Mouse (Mus musculus) bone marrow, adult 2 months (tissue): ENCODE measurements around the gene Dusp3. TPM values are rescaled to one million over a fixed set of nuclear protein-coding genes. Genes with fewer than 3 reads are reported as not detected.

Experiments
- H3K27ac ChIP-seq: fragments of 200-500 bp; 2 replicates; pipeline ENCODE4 v1.5.1; 2012; ENCODE audit warnings: low read depth, mild to moderate bottlenecking, control low read depth, inconsistent platforms, low read length; ENCODE audit not compliant: control insufficient read depth, poor library complexity, insufficient read depth
- H3K4me1 ChIP-seq: fragments of 200-500 bp; 2 replicates; pipeline ENCODE4 v1.6.1; 2011; ENCODE audit warnings: low read length; ENCODE audit not compliant: control insufficient read depth, insufficient read depth
- H3K4me3 ChIP-seq: fragments of 200-500 bp; replicated peaks from 2 replicates; pipeline ENCODE3; 2011; ENCODE audit warnings: mild to moderate bottlenecking, low read depth, low read length, control low read depth; ENCODE audit not compliant: control insufficient read depth
- CTCF ChIP-seq: fragments of 200-500 bp; IDR thresholded peaks from 2 replicates; pipeline ENCODE4 v1.5.1; 2011; ENCODE audit warnings: low read length, control low read depth; ENCODE audit not compliant: control insufficient read depth, insufficient read depth
- POLR2A ChIP-seq: fragments of 200-500 bp; IDR thresholded peaks from 2 replicates; pipeline ENCODE4 v1.6.1; 2011; ENCODE audit warnings: low read depth, mild to moderate bottlenecking, control low read depth, low read length, borderline replicate concordance; ENCODE audit not compliant: control insufficient read depth
- WGBS: fragments of 180-500 bp; shearing (Covaris S2); methylation state at CpG from one replicate; pipeline ENCODE4 v1.1.7; 2018; 5-methylcytosine and 5-hydroxymethylcytosine counted together
- polyA plus RNA-seq: library from polyadenylated mRNA; stranded (reverse); fragments of >200 nt; gene quantifications from 2 replicates; pipeline ENCODE4 v1.2.4, GENCODE M21; 2011; ENCODE audit warnings: low replicate concordance; ENCODE audit not compliant: missing spikeins, insufficient read depth, insufficient read length

Gene Dusp3
- polyA plus RNA-seq, 1 experiment, result 15.2 TPM

GRCm38 (mm10) chr11:102027361-102028017, 40.7 kb upstream of the Dusp3 start:
- Histone ChIP-seq H3K27ac (no peak overlapping the region), H3K4me3 (no peak overlapping the region), H3K4me1 (no peaks in the 10 kb centered on the region)
- no peak for TF ChIP-seq POLR2A
- TF ChIP-seq CTCF, result no peak
- 9% methylated on average over 12 of the region's 12 CpGs for WGBS

- WGBS, result 1% methylated on average over 67 of the region's 73 CpGs
- Histone ChIP-seq H3K4me1 (no peaks in the 10 kb centered on the region), H3K27ac (no peak overlapping the region; the same call in 1 of the 2 replicates), H3K4me3 (peak overlapping the region; percentile 24)
- no peak for TF ChIP-seq POLR2A
- TF ChIP-seq CTCF, result no peak
Measured at GRCm38 (mm10) chr11:102026694-102027360, 40.0 kb upstream of the Dusp3 start.

GRCm38 (mm10) chr11:102025991-102026660, 39.3 kb upstream of the Dusp3 start:
- Histone ChIP-seq H3K4me1 (no peaks in the 10 kb centered on the region), H3K4me3 (no peak overlapping the region), H3K27ac (no peak overlapping the region; the same call in 1 of the 2 replicates)
- TF ChIP-seq CTCF (no peak), POLR2A (no peak)
- 11% methylated on average over 23 of the region's 23 CpGs for WGBS

GRCm38 (mm10) chr11:102025354-102025753, 38.5 kb upstream of the Dusp3 start:
- H3K27ac ChIP-seq, result no peak overlapping the region
- H3K4me1 ChIP-seq, result no peaks in the 10 kb centered on the region
- TF ChIP-seq POLR2A (no peak), CTCF (no peak)
- 70% methylated on average over 7 of the region's 7 CpGs for WGBS
- H3K4me3 ChIP-seq, result no peak overlapping the region

- H3K4me1 ChIP-seq, result no peaks in the 10 kb centered on the region
- H3K4me3 ChIP-seq, result no peak overlapping the region
- WGBS, result 81% methylated on average over 4 of the region's 4 CpGs
- TF ChIP-seq POLR2A (no peak), CTCF (no peak)
- H3K27ac ChIP-seq, result no peak overlapping the region
Measured at GRCm38 (mm10) chr11:102024875-102025274, 38.1 kb upstream of the Dusp3 start.

GRCm38 (mm10) chr11:102024084-102024758, 37.4 kb upstream of the Dusp3 start:
- Histone ChIP-seq H3K27ac (no peak overlapping the region), H3K4me1 (no peaks in the 10 kb centered on the region), H3K4me3 (no peak overlapping the region)
- 75% methylated on average over 6 of the region's 6 CpGs for WGBS
- no peak for TF ChIP-seq POLR2A
- no peak for TF ChIP-seq CTCF

- TF ChIP-seq POLR2A (peak; percentile 25; the same call in 1 of the 2 replicates), CTCF (no peak)
- Histone ChIP-seq H3K4me3 (no peak overlapping the region), H3K4me1 (no peaks in the 10 kb centered on the region), H3K27ac (no peak overlapping the region; the same call in 1 of the 2 replicates)
- WGBS, result 86% methylated on average over 13 of the region's 13 CpGs
Measured at GRCm38 (mm10) chr11:102023406-102023805, 36.6 kb upstream of the Dusp3 start.

- no peak overlapping the region for H3K4me3 ChIP-seq
- TF ChIP-seq POLR2A (no peak), CTCF (no peak)
- no peaks in the 10 kb centered on the region for H3K4me1 ChIP-seq
- 70% methylated on average over 5 of the region's 5 CpGs for WGBS
- H3K27ac ChIP-seq, result no peak overlapping the region
Measured at GRCm38 (mm10) chr11:102021196-102021595, 34.4 kb upstream of the Dusp3 start.
